Mouse (Mus musculus): ENCODE measurements around the gene Zbtb7a.

Zbtb7a gene

GRCm38 (mm10) chr10:81192270-81192967 is 57.4 kb downstream of the Zbtb7a start:
- DNase-seq, result peak; percentile 72 to 79

GRCm38 (mm10) chr10:81192968-81193501 is 58.0 kb downstream of the Zbtb7a start:
- DNase-seq, result peak in 1 of 2 experiments; percentile 55

GRCm38 (mm10) chr10:81193991-81194774 is 59.2 kb downstream of the Zbtb7a start:
- DNase-seq, result peak in 1 of 2 experiments; percentile 47

- no peak for DNase-seq
Measured at GRCm38 (mm10) chr10:81195300-81195699, 60.3 kb downstream of the Zbtb7a start.

- no peak for DNase-seq
Measured at GRCm38 (mm10) chr10:81196470-81197065, 61.5 kb downstream of the Zbtb7a start.

- no peak for DNase-seq
Measured at GRCm38 (mm10) chr10:81197305-81197704, 62.3 kb downstream of the Zbtb7a start.

GRCm38 (mm10) chr10:81198230-81198629 is 63.2 kb downstream of the Zbtb7a start:
- DNase-seq, result no peak

GRCm38 (mm10) chr10:81198990-81199389 is 64.0 kb downstream of the Zbtb7a start:
- no peak for DNase-seq

- DNase-seq, result no peak
Measured at GRCm38 (mm10) chr10:81200141-81200540, 65.1 kb downstream of the Zbtb7a start.

GRCm38 (mm10) chr10:81200605-81201287 is 65.7 kb downstream of the Zbtb7a start:
- DNase-seq, result no peak

- no peak for DNase-seq
Measured at GRCm38 (mm10) chr10:81201807-81202758, 67.1 kb downstream of the Zbtb7a start, which contains the start of gene Nmrk2. Gene Nmrk2, minus strand, starts transcription at chr10:81202051.

All from thymus, adult 18-20 months (tissue).